ENCODE assay signal across 26 mouse cellular contexts in genomic region chr5:118495478-118495760, GRCm38 (mm10).
DNase-seq lines count a peak whose midpoint lies in the region; ATAC-seq and TF ChIP-seq lines count a peak whose summit lies in the region.
"Had no signal": no experiment of that assay in that cellular context is flagged by ENCODE, and none has a peak within 500 bp of the region (broad histone marks: within the 10 kb centered on the region; RNA-seq: fewer than 3 reads in every experiment).

No protein-coding gene starts in this region.

- H3K27me3 ChIP-seq in forebrain, embryonic 10.5 days (ENCODE audit: poor library complexity, severe bottlenecking): no peaks in the 10 kb centered on the region
- no peaks in the 10 kb centered on the region for H3K27me3 ChIP-seq in forebrain, embryonic 11.5 days (ENCODE audit: control insufficient read depth, insufficient read depth, low read length)
- H3K27me3 ChIP-seq in lung, postnatal 0 days (replicated peaks; ENCODE audit: insufficient read depth, low read length): no peaks in the 10 kb centered on the region
- no peaks in the 10 kb centered on the region for H3K27me3 ChIP-seq in liver, embryonic 14.5 days (ENCODE audit: control insufficient read depth, insufficient read depth, low read length)
- H3K27me3 ChIP-seq: forebrain, embryonic 13.5 days; limb, embryonic 15.5 days; megakaryocyte, embryonic 14.5 days; neural tube, embryonic 12.5 days had no signal

- H3K4me2 ChIP-seq in forebrain, embryonic 11.5 days (ENCODE audit: low read depth, low read length, severe bottlenecking): no peak overlapping the region
- H3K4me2 ChIP-seq in lung, postnatal 0 days (replicated peaks; ENCODE audit: low read depth, low read length): no peak overlapping the region
- no peak overlapping the region for H3K4me2 ChIP-seq in liver, embryonic 14.5 days (ENCODE audit: low read depth)
- H3K4me2 ChIP-seq: forebrain, embryonic 13.5 days; hindbrain, embryonic 14.5 days; limb, embryonic 15.5 days; lung, embryonic 14.5 days; midbrain, embryonic 12.5 days; neural tube, embryonic 12.5 days had no signal

- peak overlapping the region; percentile 11 for H3K27ac ChIP-seq in forebrain, embryonic 10.5 days
- H3K27ac ChIP-seq in forebrain, embryonic 11.5 days (ENCODE audit: low read depth, low read length): no peak overlapping the region
- H3K27ac ChIP-seq in lung, postnatal 0 days (ENCODE audit: low read length): no peak overlapping the region
- H3K27ac ChIP-seq in liver, embryonic 14.5 days: peak overlapping the region; percentile 56
- H3K27ac ChIP-seq: forebrain, embryonic 13.5 days; hindbrain, embryonic 14.5 days; limb, embryonic 15.5 days; midbrain, embryonic 12.5 days; neural tube, embryonic 12.5 days had no signal

- no peak for TF ChIP-seq CTCF in lung, postnatal 0 days (IDR thresholded peaks at IDR 0.05)
- TF ChIP-seq CTCF in liver, embryonic 14.5 days (IDR thresholded peaks at IDR 0.05; ENCODE audit: low read depth): no peak

- TF ChIP-seq EP300 in lung, postnatal 0 days (IDR thresholded peaks at IDR 0.05): no peak
- TF ChIP-seq EP300 in liver, embryonic 14.5 days (IDR thresholded peaks at IDR 0.05; ENCODE audit: low read depth): no peak

- no peaks in the 10 kb centered on the region for H3K9me3 ChIP-seq in forebrain, embryonic 10.5 days
- H3K9me3 ChIP-seq in forebrain, embryonic 11.5 days (ENCODE audit: control insufficient read depth, low read length): no peaks in the 10 kb centered on the region
- no peaks in the 10 kb centered on the region for H3K9me3 ChIP-seq in lung, postnatal 0 days (ENCODE audit: low read length)
- H3K9me3 ChIP-seq in liver, embryonic 14.5 days (ENCODE audit: control insufficient read depth, low read length): peaks cover 15% of the 10 kb centered on the region
- H3K9me3 ChIP-seq: forebrain, embryonic 13.5 days; limb, embryonic 15.5 days; megakaryocyte, embryonic 14.5 days; midbrain, embryonic 12.5 days; neural tube, embryonic 12.5 days had no signal

- no peaks in the 10 kb centered on the region for H3K36me3 ChIP-seq in forebrain, embryonic 10.5 days (replicated peaks)
- no peaks in the 10 kb centered on the region for H3K36me3 ChIP-seq in forebrain, embryonic 11.5 days (ENCODE audit: control insufficient read depth, insufficient read depth, low read length)
- no peaks in the 10 kb centered on the region for H3K36me3 ChIP-seq in lung, postnatal 0 days (ENCODE audit: insufficient read depth, low read length)
- H3K36me3 ChIP-seq in liver, embryonic 14.5 days (replicated peaks; ENCODE audit: control insufficient read depth, insufficient read depth, low read depth): no peaks in the 10 kb centered on the region
- H3K36me3 ChIP-seq: limb, embryonic 15.5 days; midbrain, embryonic 12.5 days; neural tube, embryonic 12.5 days had no signal

- H3K4me3 ChIP-seq in forebrain, embryonic 10.5 days: no peak overlapping the region
- no peak overlapping the region for H3K4me3 ChIP-seq in forebrain, embryonic 11.5 days (ENCODE audit: low read depth, low read length)
- no peak overlapping the region for H3K4me3 ChIP-seq in lung, postnatal 0 days (ENCODE audit: low read depth, low read length)
- H3K4me3 ChIP-seq in liver, embryonic 14.5 days (ENCODE audit: insufficient read depth in 1 of 2, low read depth in 2 of 2, low read length in 2 of 2): no peak overlapping the region
- H3K4me3 ChIP-seq: erythroblast, embryonic 14.5 days; forebrain, embryonic 13.5 days; limb, embryonic 15.5 days; midbrain, embryonic 12.5 days; myocyte; neural tube, embryonic 12.5 days had no signal

- H3K9ac ChIP-seq in forebrain, embryonic 11.5 days (ENCODE audit: low read length): no peak overlapping the region
- no peak overlapping the region for H3K9ac ChIP-seq in lung, postnatal 0 days (replicated peaks; ENCODE audit: low read depth)
- H3K9ac ChIP-seq in liver, embryonic 14.5 days (replicated peaks): peak overlapping the region; percentile 20; the same call in 1 of the 2 replicates
- H3K9ac ChIP-seq: forebrain, embryonic 13.5 days; hindbrain, embryonic 14.5 days; limb, embryonic 15.5 days; lung, embryonic 14.5 days; midbrain, embryonic 12.5 days; neural tube, embryonic 12.5 days had no signal

- no peak for ATAC-seq in forebrain, embryonic 11.5 days (replicated peaks; ENCODE audit: low FRiP score)
- peak; percentile 28; the same call in 1 of the 2 replicates for ATAC-seq in lung, postnatal 0 days
- ATAC-seq in liver, embryonic 14.5 days (ENCODE audit: insufficient read depth): no peak
- ATAC-seq: forebrain, embryonic 13.5 days; intestine, postnatal 0 days had no signal

- H3K4me1 ChIP-seq in forebrain, embryonic 10.5 days: peaks cover 23% of the 10 kb centered on the region
- no peaks in the 10 kb centered on the region; the same call in 1 of the 2 replicates for H3K4me1 ChIP-seq in forebrain, embryonic 11.5 days (replicated peaks; ENCODE audit: control insufficient read depth, insufficient read depth, low read length)
- peaks cover 3% of the 10 kb centered on the region; the same call in 1 of the 2 replicates for H3K4me1 ChIP-seq in lung, postnatal 0 days (ENCODE audit: insufficient read depth, low read depth, low read length)
- H3K4me1 ChIP-seq in liver, embryonic 14.5 days (replicated peaks; ENCODE audit: control insufficient read depth in 2 of 2, insufficient read depth in 2 of 2, low read length in 1 of 2): peaks cover 14 to 39% of the 10 kb centered on the region in 2 experiments

- 88% methylated on average over 2 of the region's 2 CpGs for WGBS in forebrain, embryonic 10.5 days
- 87% methylated on average over 2 of the region's 2 CpGs for WGBS in forebrain, embryonic 11.5 days
- WGBS in lung, postnatal 0 days: 48% methylated on average over 2 of the region's 2 CpGs
- WGBS in liver, embryonic 14.5 days (ENCODE audit: insufficient replicate concordance): 81% methylated on average over 2 of the region's 2 CpGs

- no peak for DNase-seq in forebrain, embryonic 10.5 days (ENCODE audit: extremely low spot score, low spot score)
- no peak for DNase-seq in forebrain, embryonic 11.5 days (ENCODE audit: low spot score)
- peak; percentile 43 for DNase-seq in lung, postnatal 0 days (ENCODE audit: low spot score)
- DNase-seq in lung, postnatal 10 days: no peak
- DNase-seq in liver, embryonic 14.5 days (ENCODE audit: low read depth in 3 of 3, low spot score in 3 of 3): no peak
- DNase-seq in adrenal gland, postnatal 10 days: no peak
- no peak for DNase-seq in embryo, embryonic 10.5 days (ENCODE audit: low spot score)
- DNase-seq: cerebellum, adult 8-10 months; gastrocnemius, postnatal 10 days; heart, postnatal 36 days; kidney, adult 9 months; kidney, postnatal 10 days; layer of hippocampus, postnatal 36 days; left cerebral cortex, postnatal 4 days; lung, embryonic 14.5 days; lung, postnatal 36 days; right cerebral cortex, postnatal 14 days had no signal

Comparison
In these comparisons a context has a peak if more than half of its experiments do, and no peak if none do; other contexts are left out.
1. H3K27ac ChIP-seq: peak in forebrain, embryonic 10.5 days (single experiment) and liver, embryonic 14.5 days (single experiment); none in forebrain, embryonic 11.5 days (single experiment) and lung, postnatal 0 days (single experiment).